Mouse (Mus musculus): ENCODE measurements around the gene Hsd17b13. TPM values are rescaled to one million over a fixed set of nuclear protein-coding genes. Genes with fewer than 3 reads are reported as not detected.

Gene Hsd17b13
- total RNA-seq, 2 experiments from 2014 or later = not detected

DNA sequence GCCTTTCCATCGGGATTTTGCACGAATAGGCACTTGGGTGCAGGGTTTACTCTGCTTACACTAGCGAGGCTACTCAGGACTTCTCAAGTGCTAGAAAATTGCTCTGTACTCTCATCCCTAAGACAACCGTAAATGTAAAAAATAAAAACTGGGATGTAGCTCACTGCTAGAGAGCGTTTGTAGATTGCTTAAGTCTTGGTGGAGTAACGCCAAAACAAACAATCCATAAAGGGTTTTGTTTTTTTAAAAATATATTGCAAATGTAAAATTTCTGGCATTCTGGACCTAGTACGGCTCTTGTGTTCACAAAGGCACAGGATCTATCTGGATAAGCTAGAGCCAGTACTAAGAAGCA is 49.0 kb downstream of the Hsd17b13 start:
- intact Hi-C loops (cut with DNase I) = loop anchor here (5.0 kb wide), 1 partner anchor 186 kb away; no protein-coding TSS in a partner anchor
- DNase-seq (ENCODE audit: low spot score) = no peak

GRCm38 (mm10) chr5:103927429-103928195 is 49.6 kb downstream of the Hsd17b13 start:
- peak; percentile 68 for DNase-seq (ENCODE audit: low spot score)
- intact Hi-C loops (cut with DNase I) = loop anchor here (1.0 to 5.0 kb wide), 2 partner anchors 71 to 185 kb away; no protein-coding TSS in a partner anchor

GRCm38 (mm10) chr5:103926398-103926797 is 50.8 kb downstream of the Hsd17b13 start:
- DNase-seq (ENCODE audit: low spot score) = no peak
- intact Hi-C loops (cut with DNase I) = loop anchor here (5.0 kb wide), 1 partner anchor 184 kb away; no protein-coding TSS in a partner anchor

DNA sequence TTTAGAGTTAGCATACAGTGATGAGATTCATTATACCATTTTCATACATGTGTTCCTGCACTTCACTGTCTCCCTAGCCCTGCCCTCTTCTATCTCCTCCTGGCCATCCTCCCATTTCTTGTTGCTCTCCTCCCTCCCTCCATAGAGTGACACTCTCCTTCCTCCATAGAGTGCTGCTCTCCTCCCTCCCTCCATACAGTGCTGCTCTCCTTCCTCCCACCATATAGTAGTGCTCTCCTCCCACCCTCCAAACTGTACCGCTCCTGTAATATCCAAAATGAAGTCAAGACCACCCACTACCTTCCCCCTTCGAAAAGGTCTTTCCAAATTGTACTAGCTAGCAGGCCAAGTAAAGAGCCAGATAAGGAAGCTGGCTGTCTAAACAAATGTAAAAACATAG is 53.5 kb downstream of the Hsd17b13 start:
- DNase-seq (ENCODE audit: low spot score) = no peak
- intact Hi-C loops (cut with DNase I) = no loop called here

DNA sequence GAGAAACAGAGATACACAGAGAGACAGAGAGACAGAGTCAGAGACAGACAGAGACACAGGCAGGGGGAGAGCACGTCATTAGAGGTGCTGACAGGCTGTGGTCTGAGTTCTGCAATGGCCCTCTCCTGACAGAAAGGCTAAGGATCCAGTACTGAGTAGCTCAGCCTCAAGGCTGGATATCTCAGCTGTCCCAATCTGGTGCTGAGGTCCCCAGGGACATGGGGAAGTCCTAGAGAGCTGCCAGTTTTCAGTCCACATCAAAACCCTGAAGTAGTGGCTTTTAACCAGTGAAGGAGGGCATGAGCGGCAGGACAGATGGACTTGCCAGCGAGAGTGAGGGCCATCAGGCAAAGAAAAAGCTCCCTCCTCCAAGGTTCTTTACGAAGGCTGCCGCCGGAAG is 54.1 kb downstream of the Hsd17b13 start:
- peak; percentile 8 for DNase-seq (ENCODE audit: low spot score)
- intact Hi-C loops (cut with DNase I) = no loop called here

- no peak for DNase-seq (ENCODE audit: low spot score)
- intact Hi-C loops (cut with DNase I) = no loop called here
Measured at GRCm38 (mm10) chr5:103922436-103922835, 54.8 kb downstream of the Hsd17b13 start.

- intact Hi-C loops (cut with DNase I) = no loop called here
Measured at GRCm38 (mm10) chr5:103919497-103919896, 57.7 kb downstream of the Hsd17b13 start.

GRCm38 (mm10) chr5:103918233-103918632 is 59.0 kb downstream of the Hsd17b13 start:
- intact Hi-C loops (cut with DNase I) = no loop called here

More at GRCm38 (mm10) chr5:103919497-103919896, 57.7 kb downstream of the Hsd17b13 start:
- DNase-seq (ENCODE audit: low spot score) = no peak

GRCm38 (mm10) chr5:103917357-103917895 is 59.8 kb downstream of the Hsd17b13 start:
- intact Hi-C loops (cut with DNase I) = no loop called here
- no peak for DNase-seq (ENCODE audit: low spot score)

More at GRCm38 (mm10) chr5:103918233-103918632, 59.0 kb downstream of the Hsd17b13 start:
- DNase-seq (ENCODE audit: low spot score) = no peak

DNA sequence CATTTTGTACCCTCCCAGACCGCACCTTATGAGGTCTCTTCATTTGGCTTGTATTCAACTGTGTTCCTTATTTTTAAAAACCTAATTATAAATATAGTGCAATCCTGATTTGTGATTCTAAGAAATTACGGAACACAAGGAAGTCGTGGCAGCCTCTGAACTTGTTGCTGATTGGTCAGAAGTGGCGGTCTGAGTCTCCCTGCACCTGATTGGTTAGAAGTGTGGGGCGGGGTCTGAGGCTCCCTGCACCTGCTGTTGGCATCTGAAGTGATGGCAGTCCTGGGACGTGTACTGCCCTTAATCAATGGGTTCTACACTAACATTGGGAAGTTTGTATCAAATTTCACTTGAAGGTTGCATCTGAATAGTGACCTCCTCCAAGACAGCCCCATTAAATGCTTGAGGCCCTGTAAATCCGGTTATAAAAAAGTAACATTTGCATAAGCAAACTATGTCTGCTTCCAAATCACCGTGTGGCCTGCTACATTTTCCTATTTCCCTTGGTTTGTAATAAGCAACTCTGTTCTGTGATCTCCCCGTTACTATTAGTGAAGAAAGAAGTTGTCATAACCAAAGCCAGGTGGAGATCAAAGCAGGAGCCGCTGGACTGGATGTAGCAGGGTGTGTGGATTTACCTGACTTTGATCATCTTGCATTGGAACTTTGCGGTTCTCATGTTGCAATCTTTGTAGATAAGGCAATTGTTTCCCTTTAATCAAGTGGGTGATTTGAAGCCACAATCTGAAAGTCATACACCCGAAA is 60.4 kb downstream of the Hsd17b13 start:
- intact Hi-C loops (cut with DNase I) = no loop called here
- DNase-seq (ENCODE audit: low spot score) = no peak

- no peak for DNase-seq (ENCODE audit: low spot score)
- intact Hi-C loops (cut with DNase I) = loop anchor here (5.0 kb wide), 2 partner anchors 128 to 232 kb away; no protein-coding TSS in a partner anchor
Measured at GRCm38 (mm10) chr5:103914335-103915226, 62.6 kb downstream of the Hsd17b13 start.

DNA sequence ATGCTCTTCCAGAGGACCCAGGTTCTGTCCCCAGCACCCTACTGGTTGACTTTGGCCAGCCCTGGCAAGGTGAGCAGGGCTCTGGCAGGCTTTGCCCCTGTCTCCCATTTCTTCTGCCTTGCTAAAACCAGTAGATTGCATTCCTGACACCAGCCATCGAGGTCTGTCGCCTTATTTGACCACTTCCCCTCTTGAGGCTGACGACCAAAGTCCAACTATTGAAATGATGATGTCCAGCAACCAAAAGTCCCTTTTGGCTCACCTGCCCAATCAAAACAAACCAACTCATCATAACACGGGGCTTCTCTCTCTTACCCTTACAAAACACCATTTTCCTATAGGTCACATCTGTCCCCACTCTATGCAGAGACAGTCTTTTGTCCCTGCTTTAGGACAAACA is 64.1 kb downstream of the Hsd17b13 start:
- no peak for DNase-seq (ENCODE audit: low spot score)
- intact Hi-C loops (cut with DNase I) = loop anchor here (5.0 kb wide), 2 partner anchors 129 to 231 kb away; no protein-coding TSS in a partner anchor

DNA sequence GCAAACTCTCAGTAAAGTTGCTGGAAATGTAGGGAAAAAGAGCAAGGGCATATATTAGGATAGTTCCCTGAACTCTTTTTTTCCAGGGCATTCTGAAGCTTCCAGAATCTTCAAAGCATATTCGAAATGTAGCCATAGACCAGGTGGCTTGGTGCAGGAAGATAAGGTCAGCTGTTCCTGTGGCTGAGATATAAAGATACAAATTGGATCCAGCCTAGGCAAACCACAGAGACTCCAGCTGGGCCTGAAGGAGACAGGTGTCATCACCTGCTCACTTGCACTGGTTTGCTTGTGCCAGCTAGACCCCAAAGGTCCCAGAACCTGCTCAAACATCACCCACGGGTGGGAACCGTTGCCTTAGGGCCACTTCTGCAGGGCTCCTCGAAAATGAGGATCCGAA is 65.7 kb downstream of the Hsd17b13 start:
- no peak for DNase-seq (ENCODE audit: low spot score)
- intact Hi-C loops (cut with DNase I) = loop anchor here (5.0 kb wide), 2 partner anchors 131 to 229 kb away; no protein-coding TSS in a partner anchor

DNA sequence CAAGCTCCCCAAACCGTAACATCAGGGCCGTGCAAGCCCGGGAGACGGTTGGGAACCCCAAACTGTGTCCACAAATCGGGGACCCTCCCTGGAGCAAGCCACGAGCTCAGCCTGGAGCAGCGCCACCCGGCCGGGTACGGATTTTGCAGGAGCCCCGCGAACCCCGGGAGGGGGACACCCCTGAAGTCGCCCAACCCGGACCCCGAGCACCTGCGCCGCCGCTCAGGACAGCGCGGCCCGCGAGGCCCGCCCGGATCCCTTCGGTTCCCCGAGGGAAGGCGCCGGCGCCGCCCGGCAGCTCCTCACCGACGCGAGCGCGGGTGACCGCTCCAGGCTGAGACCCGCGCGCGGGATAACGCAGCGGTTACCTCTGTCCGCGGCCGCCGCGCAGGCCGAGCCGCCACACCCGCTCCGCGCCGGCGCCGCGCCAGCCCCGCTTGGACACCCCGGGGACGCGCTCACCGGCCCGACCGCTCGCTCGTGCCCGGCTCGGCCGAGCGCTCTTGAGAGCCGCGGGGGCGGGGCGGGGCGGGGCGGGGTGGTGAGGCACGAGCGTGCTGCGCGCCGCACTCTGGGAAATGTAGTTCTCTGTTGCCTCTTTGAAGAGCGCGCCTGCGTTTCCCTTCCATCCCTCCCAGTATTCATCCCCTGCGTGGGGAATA is 66.3 kb downstream of the Hsd17b13 start, which contains the start of gene Klhl8:
Gene Klhl8 (minus strand): TSS at position 512 of the 662 bp plus-strand sequence.
- peak; percentile 79 for DNase-seq (ENCODE audit: low spot score)
- intact Hi-C loops (cut with DNase I) = loop anchor here (5.0 kb wide), 2 partner anchors 131 to 229 kb away; no protein-coding TSS in a partner anchor

DNA sequence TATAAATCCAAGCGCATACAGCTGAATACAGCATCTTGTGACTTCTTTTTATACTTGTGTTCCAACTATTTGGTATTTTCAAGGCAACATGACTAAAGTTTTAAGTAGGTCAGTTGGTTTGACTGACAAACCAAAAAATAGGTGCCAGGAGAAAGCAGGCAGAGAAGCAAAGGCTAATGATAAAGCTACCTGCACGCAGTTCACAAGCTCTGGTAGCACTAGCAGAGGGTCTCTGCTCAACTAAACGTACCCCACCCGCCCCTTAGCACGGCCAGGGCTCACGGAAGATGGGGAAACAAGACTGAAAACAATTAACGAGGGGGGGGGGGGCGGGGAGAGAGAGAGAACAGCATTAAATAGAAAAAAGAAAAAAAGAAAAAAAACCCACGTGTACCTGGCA is 67.1 kb downstream of the Hsd17b13 start:
- DNase-seq (ENCODE audit: low spot score) = no peak
- intact Hi-C loops (cut with DNase I) = loop anchor here (5.0 kb wide), 2 partner anchors 132 to 228 kb away; no protein-coding TSS in a partner anchor

- no peak for DNase-seq (ENCODE audit: low spot score)
- intact Hi-C loops (cut with DNase I) = no loop called here
Measured at GRCm38 (mm10) chr5:103909466-103909865, 67.7 kb downstream of the Hsd17b13 start.

DNA sequence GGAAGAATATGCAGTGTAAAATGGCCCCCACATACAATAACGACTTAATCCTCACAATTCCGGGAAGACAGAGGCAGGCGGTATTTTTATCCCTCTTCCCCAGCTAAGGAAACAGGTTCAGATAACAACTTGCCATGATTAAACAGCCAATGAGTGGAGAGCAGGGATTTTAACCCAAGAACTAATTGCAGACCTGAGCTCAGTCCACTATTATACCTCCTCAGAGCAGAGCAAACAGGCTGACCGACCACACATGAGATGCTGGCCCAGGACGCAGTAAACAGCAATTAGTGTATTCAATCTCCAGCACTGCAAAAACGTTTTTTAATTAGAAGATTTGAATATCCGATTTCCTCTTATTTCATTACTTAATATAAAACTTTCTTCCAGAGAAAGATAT is 68.4 kb downstream of the Hsd17b13 start:
- no peak for DNase-seq (ENCODE audit: low spot score)
- intact Hi-C loops (cut with DNase I) = no loop called here

DNA sequence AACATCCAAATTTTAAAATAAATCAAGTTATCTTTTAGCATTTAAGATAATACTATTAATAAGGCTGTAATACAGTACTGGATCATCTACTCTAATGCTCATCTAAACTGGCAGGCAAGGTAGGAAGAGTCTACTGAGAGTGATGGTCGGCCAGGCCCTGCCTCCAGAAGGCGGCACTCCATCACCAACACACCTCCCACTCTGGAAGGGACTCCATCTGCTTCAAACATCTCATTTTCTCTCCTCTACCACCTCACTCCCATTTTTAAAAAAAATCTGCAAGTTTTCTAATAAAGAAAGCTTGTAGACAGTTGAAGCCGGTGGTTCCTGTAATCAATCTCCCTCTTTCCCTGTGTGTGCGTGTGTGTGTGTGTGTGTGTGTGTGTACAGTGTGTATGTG is 69.4 kb downstream of the Hsd17b13 start:
- intact Hi-C loops (cut with DNase I) = no loop called here
- no peak for DNase-seq (ENCODE audit: low spot score)

GRCm38 (mm10) chr5:103906173-103906572 is 71.0 kb downstream of the Hsd17b13 start:
- intact Hi-C loops (cut with DNase I) = no loop called here
- no peak for DNase-seq (ENCODE audit: low spot score)
